Mouse (Mus musculus) embryonic stem cell, embryonic (primary cell): ENCODE measurements at regions not wholly inside any gene's neighbourhood (a gene's known extent, or its start where the extent isn't known, plus 50 kb on each side); places are given as distances from the start of the nearest gene placed in this dataset.

Source experiments
- CTCF ChIA-PET, 4 experiments: fragments of 300-600 bp in 2 of 4; fragments of 350-600 bp in 2 of 4; sonication (Branson Sonifier 250); formaldehyde crosslinking; loops; one replicate each; lab custom pipeline; 2022; ENCODE audit warnings: inconsistent platforms in 2 of 4; lab: Charles Lee
- POLR2A ChIA-PET, 4 experiments: fragments of 300-600 bp in 2 of 4; fragments of 350-600 bp in 2 of 4; sonication (Branson Sonifier 250); formaldehyde crosslinking; loops; one replicate each; lab custom pipeline; 2022; ENCODE audit warnings: antibody characterized with exemption in 4 of 4, inconsistent platforms in 1 of 4; lab: Charles Lee

DNA sequence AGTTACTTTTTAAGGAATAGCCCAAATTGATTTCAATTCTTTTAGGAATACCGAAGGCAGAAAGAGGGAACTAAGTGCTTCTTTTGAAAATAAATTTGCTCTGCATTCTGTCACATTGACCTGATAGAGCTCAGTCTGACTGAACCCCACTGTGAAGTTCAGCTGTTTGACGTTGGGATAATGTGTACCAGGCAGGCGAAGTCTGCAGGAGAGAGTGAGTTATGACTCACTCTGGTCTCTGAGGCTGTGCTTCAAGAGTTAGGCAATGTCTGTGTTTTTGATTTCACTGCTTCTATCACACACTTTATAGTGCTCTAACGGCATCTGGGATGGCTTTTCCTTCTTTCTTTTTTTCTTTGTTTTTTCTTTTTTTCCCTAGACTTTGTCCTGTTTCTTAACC is 283.5 kb downstream of the Naf1 start:
- CTCF ChIA-PET, result no interaction called here
- POLR2A ChIA-PET, result no interaction called here

DNA sequence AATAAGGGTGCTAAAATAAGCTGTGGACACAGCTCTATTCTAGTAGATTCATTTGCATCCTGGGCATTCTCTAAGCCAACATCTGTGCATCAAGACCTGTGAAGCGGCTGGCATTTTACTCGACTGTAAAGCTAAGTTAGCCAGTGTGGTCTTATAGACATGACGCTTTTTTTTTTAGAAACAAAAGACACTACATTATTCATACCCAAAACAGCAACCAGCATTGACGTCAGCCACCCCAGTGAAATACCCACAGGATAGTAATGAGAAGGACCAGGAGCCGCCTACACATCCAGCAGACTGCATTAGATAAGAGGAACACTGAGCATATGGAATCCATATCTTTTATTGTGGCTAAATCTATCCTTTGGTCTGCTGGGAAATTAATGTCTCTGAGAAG is 321.7 kb downstream of the Naf1 start:
- ChIA-PET CTCF (no interaction called here), POLR2A (no interaction called here)

DNA sequence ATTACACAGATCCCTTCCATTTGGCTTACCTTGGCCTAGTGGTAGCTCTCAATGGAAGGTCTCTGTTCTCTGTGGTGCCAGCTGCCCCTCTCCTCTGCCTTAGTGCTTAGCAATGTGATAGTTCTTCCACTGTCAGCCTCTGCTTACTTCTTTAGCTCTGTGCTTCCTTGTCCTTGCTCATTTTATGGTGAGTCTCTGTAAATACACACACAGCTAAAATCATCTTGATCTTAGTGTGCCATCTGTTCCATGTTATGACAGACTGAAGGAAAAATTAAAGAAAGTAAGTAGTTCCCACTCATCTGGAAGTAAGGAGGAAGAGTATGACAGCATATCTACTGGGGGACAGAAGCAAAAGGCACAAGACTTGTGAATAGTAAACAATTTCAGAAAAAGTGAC is 324.4 kb upstream of the Nat3 start:
- ChIA-PET CTCF (no interaction called here), POLR2A (no interaction called here)

DNA sequence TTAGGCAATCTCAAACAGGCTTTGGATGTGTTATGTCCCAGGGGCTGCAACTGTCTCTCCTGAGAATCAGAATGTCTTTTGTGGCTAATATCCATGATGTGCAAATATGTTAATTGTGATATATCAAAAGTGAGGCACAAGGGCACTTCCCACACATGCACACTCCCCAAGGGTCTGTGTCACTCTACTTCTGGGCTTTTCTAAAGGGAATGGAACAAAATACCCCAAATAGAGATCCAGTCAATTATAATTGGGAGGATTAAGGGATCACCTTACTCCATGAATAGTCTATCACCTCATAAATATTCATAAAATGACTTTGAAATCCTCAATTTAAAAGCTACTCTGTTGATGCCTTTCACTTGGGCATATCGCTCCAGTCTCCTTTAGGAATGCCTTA is 317.6 kb upstream of the Nat3 start:
- CTCF ChIA-PET, result no interaction called here
- POLR2A ChIA-PET, result no interaction called here

DNA sequence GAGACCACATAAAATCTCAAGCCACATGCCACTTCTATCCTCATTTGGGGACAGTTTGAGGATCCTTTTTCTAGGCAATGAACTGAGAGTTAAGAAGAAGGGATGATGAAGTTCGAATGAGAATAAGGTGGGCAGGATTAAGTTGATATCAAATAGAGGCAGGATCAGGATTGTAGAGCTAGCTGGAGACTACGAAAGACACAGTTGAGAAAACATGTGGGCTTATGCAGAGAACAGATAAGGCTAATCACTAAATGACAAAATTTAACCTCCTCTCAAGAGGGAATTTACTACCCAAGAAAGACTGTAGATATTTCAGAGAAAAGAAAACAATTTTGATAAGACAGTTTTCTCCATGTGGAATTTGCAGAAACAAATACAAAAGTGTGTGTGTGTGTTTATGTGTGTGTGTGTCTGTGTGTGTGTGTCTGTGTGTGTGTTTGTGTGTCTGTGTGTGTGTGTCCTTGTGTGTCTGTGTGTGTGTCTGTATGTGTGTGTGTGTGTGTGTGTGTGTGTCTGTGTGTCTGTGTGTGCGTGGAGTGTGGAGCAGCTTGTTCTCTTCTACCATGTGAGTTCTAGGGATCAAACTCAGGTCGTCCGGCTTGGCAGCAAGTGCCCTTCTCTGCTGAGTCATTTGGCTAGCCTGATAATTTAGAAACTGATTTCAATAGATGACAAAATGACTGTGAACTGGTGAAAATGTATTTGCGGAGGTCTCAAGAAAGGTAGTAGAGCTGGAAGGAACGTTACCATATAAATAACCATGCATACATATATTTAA is 291.5 kb upstream of the Nat3 start:
- ChIA-PET CTCF (no interaction called here), POLR2A (no interaction called here)

DNA sequence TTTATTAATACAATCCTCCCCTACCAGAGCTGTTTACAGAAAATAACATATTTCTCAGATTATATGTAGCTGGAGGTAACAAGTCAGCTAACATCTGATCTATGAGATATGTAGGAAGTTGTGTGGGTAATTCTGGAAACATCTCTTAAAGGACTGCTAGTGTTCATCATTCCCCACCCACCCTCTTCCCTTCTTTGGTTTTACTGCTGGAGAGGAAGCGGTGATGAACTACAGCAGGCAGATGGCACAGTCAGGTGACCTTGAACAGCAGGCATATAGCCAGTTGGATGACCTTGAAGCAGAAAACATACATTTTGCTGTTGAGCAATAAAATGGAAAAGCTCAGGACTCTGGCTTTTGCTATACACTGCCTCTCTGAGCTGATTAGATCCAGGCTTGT is 284.7 kb upstream of the Nat3 start:
- POLR2A ChIA-PET, result interaction anchor here in 1 of 4 experiments (0.6 kb wide), 1 partner anchor 46 kb away, joined by 4 read pairs; no protein-coding TSS in a partner anchor

DNA sequence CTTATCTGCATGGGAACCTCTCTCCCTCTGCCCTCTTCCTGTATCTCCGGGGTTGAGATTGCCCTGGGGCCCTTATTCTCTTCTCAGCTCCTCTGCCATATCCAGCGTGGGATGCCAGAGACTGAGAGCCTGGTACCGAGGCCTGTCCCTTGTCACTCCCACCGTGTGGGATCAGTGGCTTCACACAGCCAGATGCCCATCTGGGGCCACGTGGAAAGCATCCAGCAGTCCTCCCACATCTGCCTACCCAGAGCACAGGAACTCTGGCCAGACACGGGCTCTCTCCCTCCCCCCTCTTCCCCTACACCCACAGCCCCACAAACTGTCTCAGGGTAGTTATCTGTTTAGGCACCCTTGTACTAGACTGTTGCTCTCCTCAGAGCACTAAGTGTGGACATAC is 244.9 kb upstream of the Nat3 start:
- CTCF ChIA-PET, result no interaction called here
- POLR2A ChIA-PET, result no interaction called here

More for the DNA sequence above, 284.7 kb upstream of the Nat3 start:
- CTCF ChIA-PET, result no interaction called here

DNA sequence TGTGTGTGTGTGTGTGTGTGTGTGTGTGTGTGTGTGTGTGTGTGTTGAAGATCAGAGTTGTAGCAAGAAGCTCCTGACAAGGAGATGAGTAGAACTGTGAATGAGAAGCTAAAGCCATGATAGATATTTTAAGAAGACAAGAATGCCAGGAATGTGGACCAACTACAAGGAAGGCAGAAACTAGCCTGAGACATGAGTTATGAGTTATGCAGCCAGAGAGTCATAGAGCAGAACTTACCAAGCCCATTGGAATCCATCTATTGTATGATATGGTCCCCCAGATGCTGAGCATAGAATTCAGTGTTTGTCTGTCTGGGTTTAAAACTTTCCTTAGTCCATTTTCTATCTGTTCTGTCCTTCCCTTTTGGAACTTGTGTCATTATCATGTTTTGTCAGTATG is 244.2 kb upstream of the Nat3 start:
- CTCF ChIA-PET, result no interaction called here
- POLR2A ChIA-PET, result no interaction called here

DNA sequence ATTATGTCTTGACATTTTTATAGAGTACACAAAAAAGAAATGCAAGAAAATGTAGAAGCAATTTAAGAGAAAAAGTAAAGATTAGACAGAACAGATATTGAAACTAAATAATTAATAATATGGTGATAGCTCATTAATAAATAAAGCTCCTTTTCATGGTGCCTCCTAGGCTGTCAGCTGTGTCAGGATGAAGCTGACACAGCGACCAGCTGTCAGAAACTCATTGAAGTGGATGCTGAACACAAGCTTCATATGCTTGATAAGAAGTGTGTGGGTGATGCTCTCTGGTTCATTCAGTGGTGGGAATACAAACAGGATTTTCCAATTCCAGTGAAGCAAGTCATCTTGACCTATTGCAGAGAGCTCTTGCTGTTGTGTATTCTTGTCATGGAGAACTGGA is 213.2 kb upstream of the Nat3 start:
- ChIA-PET CTCF (no interaction called here), POLR2A (interaction anchor here in 1 of 4 experiments (0.6 kb wide), 1 partner anchor 428 kb away, joined by 4 read pairs; no protein-coding TSS in a partner anchor)

DNA sequence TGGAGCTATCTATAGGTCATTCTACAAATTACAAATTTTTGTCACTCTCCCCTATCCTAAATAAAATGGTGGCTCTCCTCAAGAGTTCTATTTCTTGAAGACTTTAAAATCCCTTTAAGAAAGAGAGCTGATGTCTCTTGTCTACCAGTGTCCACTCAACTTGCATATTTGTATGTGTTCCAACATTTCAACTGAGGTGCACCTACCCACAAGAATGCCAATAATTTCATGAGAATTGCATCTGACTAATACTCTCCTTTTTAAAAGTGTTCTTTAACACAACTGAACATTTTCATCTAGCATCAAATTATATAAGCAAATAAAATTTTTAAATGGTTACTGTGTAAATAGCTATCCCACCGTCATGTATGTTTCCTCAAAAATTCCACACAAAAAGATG is 206.3 kb upstream of the Nat3 start:
- ChIA-PET CTCF (no interaction called here), POLR2A (no interaction called here)

DNA sequence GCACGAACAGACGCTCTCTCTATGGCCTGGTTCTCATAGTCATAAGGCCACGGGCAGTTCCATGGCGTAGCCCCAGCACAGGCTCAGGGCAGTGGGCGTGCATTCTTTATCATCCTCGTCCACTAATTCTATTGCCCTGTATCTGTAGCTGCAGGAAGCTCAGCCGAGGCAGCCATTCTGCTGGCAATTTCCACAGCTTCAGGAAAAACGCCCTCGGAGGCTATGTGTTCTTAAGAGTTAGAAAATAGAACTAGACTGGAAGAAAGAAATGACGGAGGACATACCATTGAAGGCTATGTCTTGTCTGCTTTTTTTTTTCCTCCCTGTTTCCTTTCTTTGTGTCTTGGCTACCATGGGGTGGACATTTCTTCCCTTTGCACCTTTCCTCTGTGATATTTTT is 205.0 kb upstream of the Nat3 start:
- POLR2A ChIA-PET, result no interaction called here
- CTCF ChIA-PET, result no interaction called here

DNA sequence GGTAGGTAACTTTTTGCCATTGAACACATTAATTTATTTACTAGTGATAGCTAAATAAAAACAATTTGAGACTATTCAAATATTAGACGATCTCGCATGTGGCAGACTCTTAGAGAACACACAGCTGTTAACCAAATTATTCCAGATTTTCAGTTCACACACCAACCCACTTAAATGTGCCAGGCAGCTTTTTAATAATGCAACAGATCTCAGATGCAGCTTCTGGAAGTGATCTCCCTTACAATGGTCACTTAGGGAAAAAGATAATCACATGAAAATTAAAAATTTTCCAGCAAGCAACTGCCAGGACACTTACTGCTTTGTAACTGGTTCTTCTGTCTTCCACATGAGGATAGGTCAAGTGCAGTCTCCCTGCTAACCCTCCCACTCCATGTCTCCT is 203.1 kb upstream of the Nat3 start:
- CTCF ChIA-PET, result interaction anchor here in 2 of 4 experiments (1.4 to 1.8 kb wide), 2 partner anchors 85 kb away, joined by 4 to 10 read pairs; no protein-coding TSS in a partner anchor
- POLR2A ChIA-PET, result no interaction called here

DNA sequence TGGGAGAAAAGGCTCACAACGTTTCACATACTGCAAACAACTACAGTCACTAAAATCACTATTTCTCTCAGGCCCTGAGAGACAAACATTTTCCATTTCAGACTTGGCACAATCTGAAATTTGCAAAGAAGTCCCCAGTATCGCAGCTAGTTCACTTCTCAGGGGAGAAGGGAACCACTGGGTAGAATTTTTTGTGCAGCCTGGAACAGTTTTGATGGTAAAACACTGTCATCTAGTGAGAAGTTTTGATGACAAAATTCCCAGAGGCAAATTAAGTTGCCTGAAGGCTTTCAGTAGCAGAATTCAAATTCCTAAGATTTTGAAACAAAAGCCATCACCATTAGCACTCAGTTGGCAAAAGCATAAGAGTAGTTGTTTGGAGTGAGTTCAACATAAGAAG is 195.2 kb upstream of the Nat3 start:
- ChIA-PET CTCF (no interaction called here), POLR2A (no interaction called here)

DNA sequence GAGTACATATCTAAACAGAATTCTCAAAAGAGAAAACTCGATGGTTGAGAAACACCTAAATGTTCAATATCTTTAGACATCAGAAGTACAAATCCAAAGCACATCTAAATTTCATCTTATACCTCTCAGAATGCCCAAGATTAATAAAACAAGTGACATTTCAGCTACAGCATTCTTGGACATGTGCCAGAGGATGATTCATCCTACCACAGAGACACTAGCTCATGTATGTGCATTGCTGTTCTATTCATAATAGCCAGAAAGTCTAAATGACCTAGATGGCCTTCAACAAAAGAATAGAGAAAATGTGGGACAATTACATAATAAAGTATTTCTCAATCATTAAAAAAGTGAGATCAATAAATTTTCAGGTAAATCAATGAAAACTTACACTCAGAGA is 146.6 kb upstream of the Nat3 start:
- POLR2A ChIA-PET, result no interaction called here
- CTCF ChIA-PET, result no interaction called here

DNA sequence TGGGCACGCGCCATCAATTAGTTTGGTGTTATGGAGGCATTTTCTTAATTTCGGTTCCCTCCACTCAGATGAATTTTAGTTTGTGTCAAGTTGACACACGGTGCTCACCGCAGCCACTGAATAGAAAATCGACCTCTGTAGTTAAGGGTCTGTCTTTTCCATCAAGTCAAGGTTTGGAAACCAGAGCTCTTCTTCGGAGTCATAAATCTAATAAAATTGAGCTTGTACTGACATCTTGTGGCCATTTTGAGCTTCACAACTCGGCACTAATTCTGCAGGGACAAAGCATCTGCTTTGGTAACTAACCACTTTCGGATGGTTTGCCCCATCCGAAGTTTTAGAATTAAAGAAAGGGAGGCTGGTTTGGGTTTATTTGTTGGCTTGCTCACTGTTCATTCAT is 117.7 kb upstream of the Nat3 start:
- ChIA-PET CTCF (interaction anchor here (0.5 to 1.6 kb wide), 14 partner anchors 85 to 1311 kb away, joined by 3 to 10 read pairs (median 4); partner anchors contain the start of gene Npy1r (in 2 of the 4)), POLR2A (interaction anchor here in 1 of 4 experiments (0.6 kb wide), 1 partner anchor 940 kb away, joined by 4 read pairs; no protein-coding TSS in a partner anchor)

DNA sequence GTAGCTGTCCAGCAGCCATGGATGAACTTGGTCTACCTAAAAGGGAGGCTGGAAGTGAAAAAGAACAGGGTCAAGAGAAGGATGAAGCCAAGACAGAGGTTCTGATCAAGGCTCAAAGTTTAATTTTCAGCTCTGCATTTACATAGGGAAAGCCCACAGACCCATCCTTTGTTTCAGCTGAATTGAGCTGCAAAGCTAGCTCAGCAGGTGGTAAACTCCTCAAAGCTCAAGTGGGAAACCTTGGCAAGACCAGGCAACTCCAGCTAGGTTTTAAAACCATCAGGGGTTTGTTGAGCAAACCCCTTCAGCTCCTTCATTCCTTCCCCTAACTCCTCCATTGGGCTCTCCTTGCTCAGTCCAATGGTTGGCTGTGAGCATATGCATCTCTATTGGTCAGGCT is 108.8 kb upstream of the Nat3 start:
- ChIA-PET POLR2A (no interaction called here), CTCF (no interaction called here)

DNA sequence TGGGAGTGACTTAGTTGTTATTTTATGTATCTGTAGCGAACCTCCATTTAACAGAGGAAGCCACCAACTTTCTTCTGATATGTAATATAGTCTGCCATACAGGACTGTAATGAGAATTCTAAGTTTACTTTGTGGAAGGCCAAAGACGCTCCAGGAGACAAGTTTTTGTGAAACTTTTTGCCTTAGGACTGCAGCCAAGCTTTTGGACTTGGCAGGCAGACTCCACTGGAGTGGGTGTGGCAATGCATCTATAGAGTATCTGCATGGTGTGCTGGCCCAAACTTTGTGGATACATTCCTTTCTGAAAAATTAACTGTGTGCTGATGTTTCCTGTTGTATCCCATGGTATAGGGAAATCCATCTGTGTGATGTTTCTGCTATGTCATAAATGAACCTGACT is 101.1 kb upstream of the Nat3 start:
- CTCF ChIA-PET, result no interaction called here
- POLR2A ChIA-PET, result no interaction called here
